Mouse (Mus musculus): ENCODE results near the gene Majin. TPM values are rescaled to one million over a fixed set of nuclear protein-coding genes. Genes with fewer than 3 reads are reported as not detected.
A peak's percentile ranks its signal among the peaks of the same experiment; 100 is the strongest.

The Majin gene
- not detected in 2 replicates for polyA plus RNA-seq (2014; fragmentation: Nextera tagmentation; extraction: Ambion mirVana)

DNA sequence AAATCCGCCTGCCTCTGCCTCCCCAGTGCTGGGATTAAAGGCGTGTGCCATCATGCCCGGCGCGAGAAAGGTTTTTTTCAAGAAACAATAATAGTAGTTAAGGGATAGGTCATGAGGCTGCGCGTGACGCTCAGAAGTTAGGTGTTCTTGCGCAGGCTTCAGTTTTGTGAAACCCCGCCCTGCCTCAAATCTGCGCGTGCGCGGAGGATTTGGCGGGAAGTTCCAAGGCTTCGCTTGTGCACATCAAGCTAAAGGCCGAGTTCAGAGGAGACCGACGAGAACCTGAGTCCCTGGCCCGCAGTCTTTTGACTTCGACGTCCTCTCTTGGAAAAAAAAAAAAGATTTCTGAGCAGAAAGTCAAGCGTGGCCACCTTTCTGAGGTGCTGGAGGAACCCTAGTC is at the start of gene Majin:
Gene Majin (plus strand): TSS at position 258 of the 400 bp plus-strand sequence.
- Histone ChIP-seq H3K36me3 (ENCODE audit: control insufficient read depth, insufficient read depth, low read length) (no peaks in the 10 kb centered on the region), H3K27me3 (ENCODE audit: control insufficient read depth, insufficient read depth, low read length) (no peaks in the 10 kb centered on the region), H3K4me1 (ENCODE audit: control insufficient read depth, insufficient read depth, low read length) (no peaks in the 10 kb centered on the region), H3K9me3 (ENCODE audit: control insufficient read depth, low read length) (no peaks in the 10 kb centered on the region), H3K27ac (ENCODE audit: low read depth, low read length) (no peak within 1 kb of the TSS), H3K9ac (ENCODE audit: low read length) (no peak within 1 kb of the TSS), H3K4me2 (no peak within 1 kb of the TSS), H3K4me3 (ENCODE audit: low read depth, low read length) (no peak within 1 kb of the TSS)
- 85% methylated on average over 23 of the region's 23 CpGs for WGBS
- no peak for ATAC-seq (ENCODE audit: low FRiP score)
- no peak for DNase-seq (ENCODE audit: low spot score, missing footprints)

DNA sequence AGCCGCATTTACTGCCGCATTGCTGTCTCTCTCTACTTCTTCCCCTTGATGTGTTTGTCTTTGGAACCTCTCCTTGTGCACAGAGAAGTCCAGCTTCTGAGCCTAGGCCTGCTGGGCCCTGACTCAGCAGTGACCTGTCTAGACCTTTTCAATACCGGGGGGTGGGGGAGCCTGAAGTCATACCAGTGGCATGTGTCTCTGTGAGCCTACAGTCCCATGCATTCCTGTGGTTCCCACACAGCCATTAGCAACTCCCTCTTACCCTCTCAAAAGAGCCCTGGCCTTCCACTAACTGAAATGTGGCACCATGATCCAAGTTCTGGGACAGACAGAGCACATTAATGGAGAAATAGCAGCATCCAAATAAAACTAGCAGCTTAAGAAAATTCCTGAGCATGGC is 47.8 kb upstream of the Majin start:
- H3K9me3 ChIP-seq (ENCODE audit: control insufficient read depth, low read length) = no peaks in the 10 kb centered on the region
- H3K36me3 ChIP-seq (ENCODE audit: control insufficient read depth, insufficient read depth, low read length) = no peaks in the 10 kb centered on the region; the same call in none of the 2 replicates
- WGBS = 82% methylated on average over 3 of the region's 3 CpGs
- H3K9ac ChIP-seq (ENCODE audit: low read length) = no peak overlapping the region
- no peak overlapping the region for H3K27ac ChIP-seq (ENCODE audit: low read depth, low read length)
- ATAC-seq (ENCODE audit: low FRiP score) (no peak), DNase-seq (ENCODE audit: low spot score, missing footprints) (peak; percentile 4)
- no peak overlapping the region for H3K4me3 ChIP-seq (ENCODE audit: low read depth, low read length)
- H3K4me2 ChIP-seq = no peak overlapping the region
- no peaks in the 10 kb centered on the region for H3K27me3 ChIP-seq (ENCODE audit: control insufficient read depth, insufficient read depth, low read length)
- peaks cover 9% of the 10 kb centered on the region for H3K4me1 ChIP-seq (ENCODE audit: control insufficient read depth, insufficient read depth, low read length)

DNA sequence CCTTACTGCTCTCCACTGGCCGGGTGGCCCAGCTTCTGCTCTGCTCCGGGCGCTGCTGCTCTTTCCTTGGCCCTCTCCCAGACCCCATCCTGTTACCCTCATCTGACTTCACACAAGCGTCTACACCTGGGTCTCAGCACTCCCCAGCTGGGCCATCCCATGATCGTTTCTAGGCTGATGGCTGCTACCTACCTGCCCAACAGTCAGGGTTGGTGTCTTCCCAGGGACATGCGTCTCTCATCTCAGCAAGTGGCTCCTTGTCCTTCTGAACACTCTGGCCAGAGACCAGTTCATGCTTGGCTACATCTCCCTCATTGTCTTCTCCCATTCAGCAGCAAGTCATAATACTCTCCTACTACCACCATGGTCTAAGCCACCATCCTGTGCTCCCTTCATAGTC is 44.5 kb upstream of the Majin start:
- Histone ChIP-seq H3K4me3 (ENCODE audit: low read depth, low read length) (no peak overlapping the region; the same call in 1 of the 2 replicates), H3K9ac (ENCODE audit: low read length) (peak overlapping the region; percentile 90), H3K27me3 (ENCODE audit: control insufficient read depth, insufficient read depth, low read length) (no peaks in the 10 kb centered on the region), H3K36me3 (ENCODE audit: control insufficient read depth, insufficient read depth, low read length) (no peaks in the 10 kb centered on the region; the same call in none of the 2 replicates), H3K9me3 (ENCODE audit: control insufficient read depth, low read length) (no peaks in the 10 kb centered on the region), H3K27ac (ENCODE audit: low read depth, low read length) (no peak overlapping the region), H3K4me1 (ENCODE audit: control insufficient read depth, insufficient read depth, low read length) (peaks cover 9% of the 10 kb centered on the region), H3K4me2 (peak overlapping the region; percentile 88)
- WGBS = 91% methylated on average over 6 of the region's 6 CpGs
- ATAC-seq (ENCODE audit: low FRiP score) (no peak), DNase-seq (ENCODE audit: low spot score, missing footprints) (no peak)

DNA sequence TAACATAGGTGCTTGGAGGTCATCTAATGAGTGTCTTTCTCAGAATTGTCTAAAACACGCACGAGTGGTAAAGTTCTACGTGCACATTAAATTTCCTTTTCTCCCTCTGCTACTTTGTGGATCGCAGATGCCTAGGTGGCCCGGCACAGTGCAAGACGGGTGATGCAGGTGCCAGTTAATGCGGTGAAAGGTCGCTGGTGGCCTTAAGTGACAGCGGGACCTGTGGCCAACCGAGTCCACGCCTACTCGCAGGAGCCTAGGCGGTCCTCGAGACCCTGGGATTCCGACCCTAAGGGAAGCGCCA is 43.9 kb upstream of the Majin start:
- Histone ChIP-seq H3K4me3 (ENCODE audit: low read depth, low read length) (peak overlapping the region; percentile 70), H3K9me3 (ENCODE audit: control insufficient read depth, low read length) (no peaks in the 10 kb centered on the region), H3K36me3 (ENCODE audit: control insufficient read depth, insufficient read depth, low read length) (no peaks in the 10 kb centered on the region; the same call in none of the 2 replicates), H3K4me2 (peak overlapping the region; percentile 88), H3K27ac (ENCODE audit: low read depth, low read length) (peak overlapping the region; percentile 97), H3K27me3 (ENCODE audit: control insufficient read depth, insufficient read depth, low read length) (no peaks in the 10 kb centered on the region), H3K4me1 (ENCODE audit: control insufficient read depth, insufficient read depth, low read length) (peaks cover 9% of the 10 kb centered on the region), H3K9ac (ENCODE audit: low read length) (peak overlapping the region; percentile 90)
- 8% methylated on average over 16 of the region's 16 CpGs for WGBS
- no peak for DNase-seq (ENCODE audit: low spot score, missing footprints)
- ATAC-seq (ENCODE audit: low FRiP score) = no peak

DNA sequence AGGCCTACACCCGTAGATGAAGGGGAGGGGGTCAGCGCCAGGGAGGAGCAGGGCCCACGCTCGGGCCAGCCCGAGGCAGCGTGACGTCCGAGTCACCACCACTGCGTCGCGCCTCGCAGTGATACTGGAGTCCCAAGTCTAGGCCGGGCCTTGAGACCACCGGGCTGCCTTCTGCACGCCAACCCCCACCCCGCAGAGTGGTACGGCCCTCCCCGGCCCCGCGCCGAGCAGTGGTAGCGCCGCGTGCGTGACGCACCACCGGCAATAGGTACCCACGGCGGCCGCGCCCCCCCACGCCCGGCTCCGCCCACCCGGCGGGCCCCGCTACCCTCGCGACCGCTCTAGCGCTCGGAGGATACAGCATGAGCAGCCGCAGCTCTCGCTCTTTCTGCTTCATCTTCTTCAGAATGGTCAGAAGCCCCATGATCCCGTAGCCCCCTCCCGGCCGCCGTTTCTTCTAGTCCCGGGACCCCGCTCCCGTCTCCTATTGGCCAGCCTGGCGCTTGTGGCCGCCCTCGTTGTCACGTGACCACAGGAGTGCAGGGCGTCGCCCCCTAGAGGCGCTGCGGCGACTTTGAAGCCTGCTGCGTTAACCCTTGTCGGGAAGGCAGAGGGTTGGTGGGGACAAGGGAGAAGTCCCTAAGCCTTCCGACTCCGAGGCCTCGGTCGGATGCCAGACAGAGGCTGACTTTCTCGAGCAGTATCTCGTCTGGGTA is 43.4 kb upstream of the Majin start, which contains the start of gene Batf2:
Gene Batf2 (plus strand): TSS at position 306 of the 716 bp plus-strand sequence.
- H3K9me3 ChIP-seq (ENCODE audit: control insufficient read depth, low read length) = no peaks in the 10 kb centered on the region
- peaks cover 9% of the 10 kb centered on the region for H3K4me1 ChIP-seq (ENCODE audit: control insufficient read depth, insufficient read depth, low read length)
- H3K27ac ChIP-seq (ENCODE audit: low read depth, low read length) = peak within 1 kb of the TSS; percentile 97
- peak within 1 kb of the TSS; percentile 88 for H3K4me2 ChIP-seq
- no peaks in the 10 kb centered on the region; the same call in none of the 2 replicates for H3K36me3 ChIP-seq (ENCODE audit: control insufficient read depth, insufficient read depth, low read length)
- peak; percentile 92 for ATAC-seq (ENCODE audit: low FRiP score)
- WGBS = under 1% methylated on average over 68 of the region's 68 CpGs
- DNase-seq (ENCODE audit: low spot score, missing footprints) = peak; percentile 99
- H3K4me3 ChIP-seq (ENCODE audit: low read depth, low read length) = peak within 1 kb of the TSS; percentile 70
- peak within 1 kb of the TSS; percentile 90 for H3K9ac ChIP-seq (ENCODE audit: low read length)
- H3K27me3 ChIP-seq (ENCODE audit: control insufficient read depth, insufficient read depth, low read length) = no peaks in the 10 kb centered on the region

DNA sequence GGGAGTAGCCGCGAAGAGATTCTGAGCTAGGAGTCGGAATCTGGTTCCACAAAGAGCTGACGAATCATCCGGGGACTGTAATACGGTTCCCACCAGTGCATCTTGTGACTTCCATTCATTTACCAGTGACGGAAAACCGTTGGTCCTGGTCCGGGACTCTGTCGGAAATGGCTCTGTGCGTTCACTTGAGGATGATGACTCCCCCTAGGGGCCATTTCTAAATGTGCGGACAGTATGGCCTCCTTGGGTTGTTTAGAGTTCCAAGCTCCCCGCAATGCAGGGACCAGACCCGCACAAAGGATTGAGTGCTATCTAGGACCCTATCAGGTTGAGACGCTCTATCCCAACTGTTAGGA is 42.8 kb upstream of the Majin start, which contains the start of gene Arl2:
Gene Arl2 (minus strand): TSS at position 155 of the 356 bp plus-strand sequence.
- Histone ChIP-seq H3K9me3 (ENCODE audit: control insufficient read depth, low read length) (no peaks in the 10 kb centered on the region), H3K27ac (ENCODE audit: low read depth, low read length) (peak within 1 kb of the TSS; percentile 97), H3K4me2 (peak within 1 kb of the TSS; percentile 88), H3K4me3 (ENCODE audit: low read depth, low read length) (peak within 1 kb of the TSS; percentile 70), H3K9ac (ENCODE audit: low read length) (peak within 1 kb of the TSS; percentile 90), H3K27me3 (ENCODE audit: control insufficient read depth, insufficient read depth, low read length) (no peaks in the 10 kb centered on the region), H3K4me1 (ENCODE audit: control insufficient read depth, insufficient read depth, low read length) (peaks cover 9% of the 10 kb centered on the region), H3K36me3 (ENCODE audit: control insufficient read depth, insufficient read depth, low read length) (no peaks in the 10 kb centered on the region; the same call in none of the 2 replicates)
- whole genome bisulfite sequencing = 1% methylated on average over 15 of the region's 15 CpGs
- ATAC-seq (ENCODE audit: low FRiP score) (peak; percentile 75), DNase-seq (ENCODE audit: low spot score, missing footprints) (no peak)

DNA sequence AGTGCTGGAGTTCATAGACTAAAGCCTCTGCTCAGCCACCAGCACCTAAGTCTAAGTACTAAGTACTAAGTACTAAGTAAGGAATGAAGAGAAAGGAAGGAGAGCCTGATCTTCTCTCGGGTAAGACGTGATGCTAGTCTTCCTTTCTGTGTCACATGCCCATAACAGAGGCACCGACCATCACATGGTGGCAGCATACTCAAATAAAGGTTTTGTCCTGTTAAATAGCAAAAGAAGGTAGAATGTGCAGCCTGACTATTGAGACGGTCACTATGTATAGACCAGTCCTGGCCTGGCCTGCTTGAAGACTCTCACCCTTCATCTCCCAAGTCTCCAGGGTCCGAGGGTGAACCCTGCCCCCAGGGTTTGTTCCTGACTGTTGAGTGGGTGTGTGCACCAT is 39.3 kb upstream of the Majin start:
- peaks cover 6% of the 10 kb centered on the region for H3K4me1 ChIP-seq (ENCODE audit: control insufficient read depth, insufficient read depth, low read length)
- no peaks in the 10 kb centered on the region for H3K36me3 ChIP-seq (ENCODE audit: control insufficient read depth, insufficient read depth, low read length)
- no peak overlapping the region for H3K27ac ChIP-seq (ENCODE audit: low read depth, low read length)
- ATAC-seq (ENCODE audit: low FRiP score) (no peak), DNase-seq (ENCODE audit: low spot score, missing footprints) (no peak)
- no peaks in the 10 kb centered on the region for H3K27me3 ChIP-seq (ENCODE audit: control insufficient read depth, insufficient read depth, low read length)
- no peaks in the 10 kb centered on the region for H3K9me3 ChIP-seq (ENCODE audit: control insufficient read depth, low read length)
- 85% methylated on average over 5 of the region's 5 CpGs for WGBS
- no peak overlapping the region for H3K4me2 ChIP-seq
- H3K4me3 ChIP-seq (ENCODE audit: low read depth, low read length) = no peak overlapping the region
- no peak overlapping the region for H3K9ac ChIP-seq (ENCODE audit: low read length)

DNA sequence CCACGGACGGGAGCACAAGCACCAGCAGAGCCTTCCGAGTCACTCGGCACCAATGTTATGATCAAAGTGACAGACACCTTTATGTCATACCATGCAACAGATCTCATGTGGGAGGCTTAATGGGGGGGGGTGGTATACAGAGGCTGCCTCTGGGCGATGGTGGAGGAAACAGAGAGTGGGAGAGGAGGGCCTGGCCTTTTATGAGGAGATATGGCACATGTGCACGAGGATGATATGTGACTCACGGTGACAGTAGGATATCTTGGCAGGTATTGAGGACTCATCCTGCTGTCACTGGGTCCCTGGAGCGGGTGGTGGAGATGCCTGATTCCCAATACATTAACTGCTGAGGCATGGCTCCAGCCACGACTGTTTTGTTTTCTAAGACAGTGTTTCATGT is 29.0 kb upstream of the Majin start:
- Histone ChIP-seq H3K27ac (ENCODE audit: low read depth, low read length) (no peak overlapping the region), H3K36me3 (ENCODE audit: control insufficient read depth, insufficient read depth, low read length) (no peaks in the 10 kb centered on the region), H3K4me1 (ENCODE audit: control insufficient read depth, insufficient read depth, low read length) (no peaks in the 10 kb centered on the region), H3K9ac (ENCODE audit: low read length) (no peak overlapping the region), H3K9me3 (ENCODE audit: control insufficient read depth, low read length) (no peaks in the 10 kb centered on the region), H3K4me3 (ENCODE audit: low read depth, low read length) (no peak overlapping the region), H3K27me3 (ENCODE audit: control insufficient read depth, insufficient read depth, low read length) (no peaks in the 10 kb centered on the region), H3K4me2 (no peak overlapping the region)
- no peak for DNase-seq (ENCODE audit: low spot score, missing footprints)
- 86% methylated on average over 9 of the region's 9 CpGs for WGBS
- no peak for ATAC-seq (ENCODE audit: low FRiP score)

DNA sequence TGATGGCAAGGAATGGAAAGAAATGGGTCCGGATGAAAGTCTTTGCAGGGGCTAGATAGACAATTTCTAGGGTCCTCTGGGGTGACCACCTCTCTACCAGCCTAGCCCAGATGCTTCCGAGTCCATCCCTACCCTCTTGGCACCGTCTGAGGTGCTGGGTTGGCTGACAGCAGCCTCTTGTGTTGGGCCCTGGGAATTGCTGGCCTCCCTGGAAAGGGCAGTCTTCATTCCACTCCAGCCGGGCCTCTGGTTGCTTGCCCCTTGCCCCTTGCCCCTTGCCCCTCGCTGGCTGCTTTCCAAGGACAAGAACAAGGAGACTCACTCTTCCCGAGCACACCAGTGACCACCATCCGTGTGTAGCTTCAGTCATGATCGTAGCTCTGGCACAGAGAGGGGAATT is 27.8 kb upstream of the Majin start:
- Histone ChIP-seq H3K36me3 (ENCODE audit: control insufficient read depth, insufficient read depth, low read length) (no peaks in the 10 kb centered on the region), H3K27me3 (ENCODE audit: control insufficient read depth, insufficient read depth, low read length) (no peaks in the 10 kb centered on the region), H3K4me1 (ENCODE audit: control insufficient read depth, insufficient read depth, low read length) (no peaks in the 10 kb centered on the region), H3K4me2 (no peak overlapping the region), H3K9me3 (ENCODE audit: control insufficient read depth, low read length) (no peaks in the 10 kb centered on the region), H3K4me3 (ENCODE audit: low read depth, low read length) (no peak overlapping the region), H3K27ac (ENCODE audit: low read depth, low read length) (no peak overlapping the region), H3K9ac (ENCODE audit: low read length) (no peak overlapping the region)
- DNase-seq (ENCODE audit: low spot score, missing footprints) (no peak), ATAC-seq (ENCODE audit: low FRiP score) (no peak)
- WGBS = 67% methylated on average over 8 of the region's 8 CpGs
